ENCODE assay signal across 9 mouse cellular contexts in genomic region chr19:56357374-56357708, GRCm38 (mm10). TPM values are rescaled to one million over a fixed set of nuclear protein-coding genes. Genes with fewer than 3 reads are reported as not detected.
DNase-seq lines count a peak whose midpoint lies in the region; ATAC-seq and TF ChIP-seq lines count a peak whose summit lies in the region.
"Not testable (repeated sequence)": the region's sequence is repeated elsewhere in the genome, so short reads cannot be mapped to it uniquely, and the experiment has no call there.
"Had no signal": no experiment of that assay in that cellular context is flagged by ENCODE, and none has a peak within 500 bp of the region (broad histone marks: within the 10 kb centered on the region; RNA-seq: fewer than 3 reads in every experiment).

No protein-coding gene starts in this region.

- not testable (repeated sequence) for H3K4me3 ChIP-seq in MEL (ENCODE audit: control insufficient read depth in 1 of 2, insufficient read depth in 1 of 2, low read depth in 2 of 2, low read length in 2 of 2); heart, embryonic 11.5 days (ENCODE audit: low read depth, low read length); heart, embryonic 14.5 days (ENCODE audit: control insufficient read depth in 1 of 2, insufficient read depth in 1 of 2, low read depth in 1 of 2, low read length in 2 of 2); heart, postnatal 0 days (ENCODE audit: low read depth, low read length)
- H3K4me3 ChIP-seq in intestine, postnatal 0 days (ENCODE audit: low read depth, low read length) = peak overlapping the region; percentile 31
- peak overlapping the region; percentile 76 for H3K4me3 ChIP-seq in small intestine, adult 2 months (ENCODE audit: low read depth, low read length)

- H3K79me2 ChIP-seq in MEL (ENCODE audit: control insufficient read depth, insufficient read depth, low read length, poor library complexity) = not testable (repeated sequence)

- not testable (repeated sequence) for ATAC-seq in heart, embryonic 11.5 days (replicated peaks; ENCODE audit: insufficient number of reproducible peaks, low FRiP score, low TSS enrichment); heart, embryonic 14.5 days (ENCODE audit: insufficient number of reproducible peaks, insufficient read depth, low FRiP score, low read depth)
- ATAC-seq in heart, postnatal 0 days (ENCODE audit: insufficient read depth, low read depth) = peak; percentile 57
- ATAC-seq in intestine, postnatal 0 days = 0 out of 2 replicates have a peak, but pooled peaks have one; percentile 26

- not testable (repeated sequence) for TF ChIP-seq EP300 in MEL (IDR thresholded peaks at IDR 0.05; ENCODE audit: low read depth in 1 of 2, low read length in 2 of 2); heart, postnatal 0 days (IDR thresholded peaks at IDR 0.05; ENCODE audit: low read depth)

- TF ChIP-seq RAD21 in MEL (IDR thresholded peaks at IDR 0.05; ENCODE audit: low read depth, low read length) = not testable (repeated sequence)

- H3K36me3 ChIP-seq in MEL (ENCODE audit: control insufficient read depth in 1 of 2, insufficient read depth in 2 of 2, low read length in 2 of 2); heart, embryonic 11.5 days (ENCODE audit: control insufficient read depth, insufficient read depth, low read length); intestine, postnatal 0 days (ENCODE audit: control insufficient read depth, insufficient read depth); small intestine, adult 2 months (ENCODE audit: control insufficient read depth, insufficient read depth, low read length): not testable (repeated sequence)
- peaks cover 87% of the 10 kb centered on the region for H3K36me3 ChIP-seq in heart, embryonic 14.5 days (ENCODE audit: control insufficient read depth, insufficient read depth, low read length)
- peaks cover 64% of the 10 kb centered on the region for H3K36me3 ChIP-seq in heart, postnatal 0 days (replicated peaks; ENCODE audit: control insufficient read depth, insufficient read depth, low read length)

- not testable (repeated sequence) for H3K4me2 ChIP-seq in heart, embryonic 11.5 days; heart, embryonic 14.5 days (ENCODE audit: low read length)
- H3K4me2 ChIP-seq in heart, postnatal 0 days (ENCODE audit: low read depth, low read length) = 0 out of 2 replicates have a peak overlapping the region, but pooled peaks have one; percentile 24
- H3K4me2 ChIP-seq in intestine, postnatal 0 days (replicated peaks; ENCODE audit: low read depth) = peak overlapping the region; percentile 60

- not testable (repeated sequence) for H3K4me1 ChIP-seq in MEL (ENCODE audit: control insufficient read depth in 1 of 2, insufficient read depth in 2 of 2, low read length in 2 of 2); heart, embryonic 11.5 days (ENCODE audit: control insufficient read depth, insufficient read depth, low read length); intestine, postnatal 0 days (replicated peaks; ENCODE audit: control insufficient read depth, insufficient read depth, low read length); small intestine, adult 2 months (ENCODE audit: control insufficient read depth, insufficient read depth, insufficient read length, low read length)
- peaks cover 7 to 21% of the 10 kb centered on the region in 2 experiments; a peak in 3 of 4 replicates for H3K4me1 ChIP-seq in heart, embryonic 14.5 days (ENCODE audit: control insufficient read depth in 2 of 2, insufficient read depth in 2 of 2, low read length in 2 of 2)
- peaks cover 16% of the 10 kb centered on the region for H3K4me1 ChIP-seq in heart, postnatal 0 days (ENCODE audit: control insufficient read depth, insufficient read depth)

- H3K9ac ChIP-seq in MEL (ENCODE audit: control insufficient read depth, low read depth, low read length, poor library complexity, severe bottlenecking); heart, embryonic 11.5 days (ENCODE audit: low read depth, low read length); heart, postnatal 0 days (replicated peaks; ENCODE audit: low read depth, low read length); intestine, postnatal 0 days (ENCODE audit: low read depth, low read length): not testable (repeated sequence)
- peak overlapping the region; percentile 21; the same call in 1 of the 2 replicates for H3K9ac ChIP-seq in heart, embryonic 14.5 days (ENCODE audit: low read length)

- H3K27ac ChIP-seq in MEL (ENCODE audit: control insufficient read depth, low read depth, low read length); heart, postnatal 0 days (ENCODE audit: low read depth): not testable (repeated sequence)
- peak overlapping the region; percentile 29; the same call in 1 of the 2 replicates for H3K27ac ChIP-seq in heart, embryonic 11.5 days (ENCODE audit: low read depth, low read length)
- H3K27ac ChIP-seq in heart, embryonic 14.5 days (replicated peaks in 1 of 2; ENCODE audit: control insufficient read depth in 1 of 2, insufficient read depth in 1 of 2, low read depth in 2 of 2, low read length in 2 of 2) = peak overlapping the region; percentile 5 to 61
- peak overlapping the region; percentile 76 for H3K27ac ChIP-seq in intestine, postnatal 0 days (ENCODE audit: low read depth, low read length)
- peak overlapping the region; percentile 83 for H3K27ac ChIP-seq in small intestine, adult 2 months (ENCODE audit: insufficient read depth, low read depth, low read length)

- H3K9me3 ChIP-seq in MEL (replicated peaks; ENCODE audit: insufficient read depth, low read length); heart, embryonic 11.5 days (replicated peaks; ENCODE audit: control insufficient read depth, low read length); heart, embryonic 14.5 days (ENCODE audit: control insufficient read depth, low read length); heart, postnatal 0 days (replicated peaks; ENCODE audit: control insufficient read depth, low read length); intestine, postnatal 0 days (ENCODE audit: control insufficient read depth): not testable (repeated sequence)

- not testable (repeated sequence) for TF ChIP-seq CTCF in MEL (IDR thresholded peaks at IDR 0.05 in 2 of 3, conservative IDR thresholded peaks at IDR 0.05 in 1 of 3; ENCODE audit: control insufficient read depth in 1 of 3, insufficient read depth in 1 of 3, low read depth in 2 of 3, low read length in 3 of 3, poor library complexity in 1 of 3, severe bottlenecking in 1 of 3); heart, postnatal 0 days (IDR thresholded peaks at IDR 0.05; ENCODE audit: low read depth); intestine, postnatal 0 days (IDR thresholded peaks at IDR 0.05; ENCODE audit: low read depth); small intestine, adult 2 months (IDR thresholded peaks at IDR 0.05; ENCODE audit: extremely low read depth, insufficient read length, insufficient replicate concordance, low read depth, low read length)

- not testable (repeated sequence) for TF ChIP-seq POLR2A in MEL (IDR thresholded peaks at IDR 0.05; ENCODE audit: control insufficient read depth in 1 of 2, insufficient read depth in 1 of 2, low read depth in 1 of 2, low read length in 2 of 2, poor library complexity in 1 of 2); small intestine, adult 2 months (IDR thresholded peaks at IDR 0.05; ENCODE audit: low read depth, low read length)

- 45% methylated on average over 2 of the region's 2 CpGs for WGBS in heart, embryonic 11.5 days (ENCODE audit: insufficient replicate concordance)
- WGBS in heart, embryonic 14.5 days = 38% methylated on average over 2 of the region's 2 CpGs
- 35% methylated on average over 2 of the region's 2 CpGs for WGBS in heart, postnatal 0 days
- 59% methylated on average over 2 of the region's 2 CpGs for WGBS in intestine, postnatal 0 days
- 23% methylated on average over 2 of the region's 2 CpGs for WGBS in large intestine, adult 2 months
- 19% methylated on average over 2 of the region's 2 CpGs for WGBS in small intestine, adult 2 months

- H3K27me3 ChIP-seq in MEL (ENCODE audit: control insufficient read depth in 1 of 2, insufficient read depth in 2 of 2, low read length in 2 of 2); heart, embryonic 11.5 days (ENCODE audit: control insufficient read depth, insufficient read depth, low read length); heart, embryonic 14.5 days (ENCODE audit: control insufficient read depth, insufficient read depth, low read length); heart, postnatal 0 days (ENCODE audit: control insufficient read depth, insufficient read depth, low read length); intestine, postnatal 0 days (replicated peaks; ENCODE audit: control insufficient read depth, insufficient read depth, low read length); small intestine, adult 2 months (ENCODE audit: control insufficient read depth, insufficient read depth, low read length): not testable (repeated sequence)

- not testable (repeated sequence) for DNase-seq in MEL (ENCODE audit: low read depth, low spot score); heart, postnatal 0 days (ENCODE audit: low spot score)
- DNase-seq in large intestine, adult 2 months (ENCODE audit: low read depth, low spot score) = peak; percentile 13

RNA-seq across cellular contexts. Expression of gene Nrap, which starts 32.5 kb away (rescaled TPM):
- 0.07 and 0.08 TPM in 2 replicates for total RNA-seq in MEL (2012; rRNA removed)
- polyA plus RNA-seq in MEL (2012; ENCODE audit: insufficient read depth in 1 of 2, insufficient read length in 2 of 2, low read depth in 1 of 2, low replicate concordance in 2 of 2, missing spikeins in 1 of 2) = under 1 TPM in 1 of 2 experiments, not detected in 1; 0.11 TPM
- polyA plus RNA-seq in heart, embryonic 11.5 days (2014; fragmentation: Nextera tagmentation; extraction: Ambion mirVana) = 9.2 and 12.6 TPM in 2 replicates
- 35.6 and 40.3 TPM in 2 replicates for polyA plus RNA-seq in heart, embryonic 14.5 days (2014; fragmentation: Nextera tagmentation; extraction: Ambion mirVana)
- total RNA-seq in heart, postnatal 0 days (2014; rRNA removed; ENCODE audit: low replicate concordance) = 163 and 207 TPM in 2 replicates
- polyA plus RNA-seq in heart, postnatal 0 days (2015; fragmentation: Nextera tagmentation; extraction: Ambion mirVana) = 52.9 and 60.1 TPM in 2 replicates
- 0.22 TPM in 2 replicates for polyA plus RNA-seq in intestine, postnatal 0 days (2015; fragmentation: Nextera tagmentation; extraction: Ambion mirVana)
- polyA plus RNA-seq in large intestine, adult 2 months (2012; rRNA removed) = 1.2 and 1.4 TPM in 2 replicates
- polyA plus RNA-seq in small intestine, adult 2 months (2012; rRNA removed) = 0.41 and 1.7 TPM in 2 replicates
- polyA plus RNA-seq: embryonic facial prominence, embryonic 11.5 days; inflammation-experienced regulatory T-cells, adult 6 months had no signal

RNA-seq across cellular contexts. Expression of gene Casp7, which starts 39.6 kb away (rescaled TPM):
- total RNA-seq in MEL (2012; rRNA removed) = 53.9 and 70.4 TPM in 2 replicates
- 10 to 100 TPM in 1 of 2 experiments, not detected in 1; 69.4 TPM for polyA plus RNA-seq in MEL (2012; ENCODE audit: insufficient read depth in 1 of 2, insufficient read length in 2 of 2, low read depth in 1 of 2, low replicate concordance in 2 of 2, missing spikeins in 1 of 2)
- 27.3 and 35.4 TPM in 2 replicates for polyA plus RNA-seq in heart, embryonic 11.5 days (2014; fragmentation: Nextera tagmentation; extraction: Ambion mirVana)
- 28.6 and 32.3 TPM in 2 replicates for polyA plus RNA-seq in heart, embryonic 14.5 days (2014; fragmentation: Nextera tagmentation; extraction: Ambion mirVana)
- total RNA-seq in heart, postnatal 0 days (2014; rRNA removed; ENCODE audit: low replicate concordance) = 33.1 and 33.2 TPM in 2 replicates
- 22.5 and 27.0 TPM in 2 replicates for polyA plus RNA-seq in heart, postnatal 0 days (2015; fragmentation: Nextera tagmentation; extraction: Ambion mirVana)
- 51.6 and 55.6 TPM in 2 replicates for polyA plus RNA-seq in intestine, postnatal 0 days (2015; fragmentation: Nextera tagmentation; extraction: Ambion mirVana)
- 126 and 190 TPM in 2 replicates for polyA plus RNA-seq in large intestine, adult 2 months (2012; rRNA removed)
- 57.2 and 112 TPM in 2 replicates for polyA plus RNA-seq in small intestine, adult 2 months (2012; rRNA removed)
